Mouse (Mus musculus) megakaryocyte, embryonic 14.5 days (primary cell): ENCODE measurements around the gene Kitl.

Experiments used
- FLI1 ChIP-seq: IDR thresholded peaks from 2 replicates; pipeline ENCODE4 v1.6.1; 2012; ENCODE audit warnings: low read length, inconsistent platforms, mixed read lengths
- GATA1 ChIP-seq: IDR thresholded peaks from 3 replicates; pipeline ENCODE4 v1.6.1; 2012; ENCODE audit warnings: mixed read lengths, low read length, inconsistent platforms, borderline replicate concordance

- TF ChIP-seq GATA1 (no peak), FLI1 (no peak)
Observed at GRCm38 (mm10) chr10:100065529-100066301, 50.3 kb downstream of the Kitl start.
